Mouse (Mus musculus) heart, embryonic 13.5 days (tissue): ENCODE measurements at regions not wholly inside any gene's neighbourhood (a gene's known extent, or its start where the extent isn't known, plus 50 kb on each side); places are given as distances from the start of the nearest gene placed in this dataset.

Source experiments
- ATAC-seq: fragments of 200-750 bp; cut with Nextera tagmentation; 2 replicates; pipeline ENCODE4 v1.8.0; 2017; ENCODE audit warnings: moderate TSS enrichment; ENCODE audit not compliant: insufficient number of reproducible peaks, low FRiP score, low TSS enrichment; ENCODE audit errors: extremely low read depth
- H3K27ac ChIP-seq: fragments of 300-500 bp; sonication (generic); replicated peaks from 2 replicates; pipeline ENCODE4 v1.5.1; 2015; ENCODE audit warnings: moderate library complexity, mild to moderate bottlenecking, inconsistent platforms
- H3K27me3 ChIP-seq: fragments of 300-500 bp; sonication (generic); replicated peaks from 2 replicates; pipeline ENCODE4 v1.6.1; 2015; ENCODE audit warnings: mild to moderate bottlenecking, inconsistent platforms
- H3K36me3 ChIP-seq: fragments of 300-500 bp; sonication (generic); 2 replicates; pipeline ENCODE4 v1.6.1; 2015; ENCODE audit warnings: mild to moderate bottlenecking, inconsistent platforms
- H3K4me1 ChIP-seq: fragments of 300-500 bp; sonication (generic); 2 replicates; pipeline ENCODE4 v1.6.1; 2015; ENCODE audit warnings: inconsistent platforms
- H3K4me2 ChIP-seq: fragments of 300-500 bp; sonication (generic); 2 replicates; pipeline ENCODE4 v1.6.1; 2015; ENCODE audit warnings: inconsistent platforms, mild to moderate bottlenecking, moderate library complexity
- H3K4me3 ChIP-seq: fragments of 300-500 bp; sonication (generic); 2 replicates; pipeline ENCODE4 v1.5.1; 2015; ENCODE audit warnings: moderate library complexity, mild to moderate bottlenecking, inconsistent platforms
- H3K9ac ChIP-seq: fragments of 300-500 bp; sonication (generic); 2 replicates; pipeline ENCODE4 v1.6.1; 2015; ENCODE audit warnings: inconsistent platforms, mild to moderate bottlenecking, moderate library complexity
- H3K9me3 ChIP-seq: fragments of 300-500 bp; sonication (generic); 2 replicates; pipeline ENCODE4 v1.6.1; 2016; ENCODE audit warnings: inconsistent platforms
- WGBS: fragments of 180-500 bp; shearing (Covaris S2); methylation state at CpG from one replicate; pipeline ENCODE4 v1.1.7; 2015; ENCODE audit warnings: mixed read lengths; 5-methylcytosine and 5-hydroxymethylcytosine counted together

GRCm38 (mm10) chr5:43424551-43425257 is 90.6 kb upstream of the C1qtnf7 start:
- no peaks in the 10 kb centered on the region for H3K27me3 ChIP-seq
- H3K36me3 ChIP-seq = no peaks in the 10 kb centered on the region
- ATAC-seq = no peak

GRCm38 (mm10) chr5:43433337-43433736 is 82.0 kb upstream of the C1qtnf7 start:
- 57% methylated on average over 2 of the region's 2 CpGs for WGBS
- Histone ChIP-seq H3K9me3 (no peaks in the 10 kb centered on the region), H3K4me1 (no peaks in the 10 kb centered on the region), H3K9ac (no peak overlapping the region), H3K4me3 (no peak overlapping the region), H3K27me3 (no peaks in the 10 kb centered on the region), H3K4me2 (no peak overlapping the region), H3K27ac (no peak overlapping the region), H3K36me3 (no peaks in the 10 kb centered on the region)
- ATAC-seq = no peak

More at GRCm38 (mm10) chr5:43424551-43425257, 90.6 kb upstream of the C1qtnf7 start:
- Histone ChIP-seq H3K9ac (no peak overlapping the region), H3K4me1 (no peaks in the 10 kb centered on the region), H3K4me3 (no peak overlapping the region), H3K4me2 (no peak overlapping the region), H3K9me3 (no peaks in the 10 kb centered on the region), H3K27ac (no peak overlapping the region)
- 62% methylated on average over 9 of the region's 9 CpGs for WGBS

- no peak overlapping the region for H3K4me2 ChIP-seq
- no peak for ATAC-seq
- no peak overlapping the region for H3K27ac ChIP-seq
- H3K4me1 ChIP-seq = no peaks in the 10 kb centered on the region
- WGBS = 63% methylated on average over 2 of the region's 2 CpGs
- no peak overlapping the region for H3K4me3 ChIP-seq
- no peak overlapping the region for H3K9ac ChIP-seq
- H3K9me3 ChIP-seq = no peaks in the 10 kb centered on the region
- H3K27me3 ChIP-seq = no peaks in the 10 kb centered on the region
- H3K36me3 ChIP-seq = no peaks in the 10 kb centered on the region
These were observed 76.1 kb upstream of the C1qtnf7 start for GRCm38 (mm10) chr5:43439191-43439590.

- WGBS = 53% methylated on average over 3 of the region's 3 CpGs
- H3K9ac ChIP-seq = no peak overlapping the region
These were observed 74.0 kb upstream of the C1qtnf7 start for GRCm38 (mm10) chr5:43441306-43441705.

GRCm38 (mm10) chr5:43444582-43445214 is 70.6 kb upstream of the C1qtnf7 start:
- Histone ChIP-seq H3K4me2 (no peak overlapping the region), H3K4me3 (no peak overlapping the region), H3K9ac (no peak overlapping the region), H3K27me3 (no peaks in the 10 kb centered on the region), H3K9me3 (no peaks in the 10 kb centered on the region), H3K27ac (no peak overlapping the region), H3K36me3 (no peaks in the 10 kb centered on the region), H3K4me1 (no peaks in the 10 kb centered on the region)
- WGBS = 59% methylated on average over 3 of the region's 3 CpGs
- no peak for ATAC-seq

More at GRCm38 (mm10) chr5:43441306-43441705, 74.0 kb upstream of the C1qtnf7 start:
- Histone ChIP-seq H3K27ac (no peak overlapping the region), H3K4me3 (no peak overlapping the region), H3K4me2 (no peak overlapping the region), H3K4me1 (no peaks in the 10 kb centered on the region), H3K36me3 (no peaks in the 10 kb centered on the region), H3K27me3 (no peaks in the 10 kb centered on the region), H3K9me3 (no peaks in the 10 kb centered on the region)
- no peak for ATAC-seq

- H3K9ac ChIP-seq = no peak overlapping the region
- no peak overlapping the region for H3K4me2 ChIP-seq
- H3K4me3 ChIP-seq = no peak overlapping the region
- no peak for ATAC-seq
- H3K36me3 ChIP-seq = no peaks in the 10 kb centered on the region
- no peak overlapping the region for H3K27ac ChIP-seq
- H3K9me3 ChIP-seq = no peaks in the 10 kb centered on the region
- H3K4me1 ChIP-seq = no peaks in the 10 kb centered on the region
- H3K27me3 ChIP-seq = no peaks in the 10 kb centered on the region
These were observed 69.7 kb upstream of the C1qtnf7 start for GRCm38 (mm10) chr5:43445620-43446019.

- Histone ChIP-seq H3K4me1 (no peaks in the 10 kb centered on the region), H3K9ac (no peak overlapping the region), H3K4me3 (no peak overlapping the region), H3K36me3 (no peaks in the 10 kb centered on the region), H3K27ac (no peak overlapping the region), H3K9me3 (no peaks in the 10 kb centered on the region), H3K4me2 (no peak overlapping the region), H3K27me3 (no peaks in the 10 kb centered on the region)
- no peak for ATAC-seq
These were observed 69.0 kb upstream of the C1qtnf7 start for GRCm38 (mm10) chr5:43446295-43446694.

GRCm38 (mm10) chr5:43456018-43456417 is 59.3 kb upstream of the C1qtnf7 start:
- H3K27me3 ChIP-seq = no peaks in the 10 kb centered on the region
- no peak overlapping the region for H3K9ac ChIP-seq
- H3K4me3 ChIP-seq = no peak overlapping the region
- peak overlapping the region; percentile 32; the same call in 1 of the 2 replicates for H3K27ac ChIP-seq
- H3K36me3 ChIP-seq = no peaks in the 10 kb centered on the region
- peaks cover 19% of the 10 kb centered on the region for H3K4me1 ChIP-seq
- H3K4me2 ChIP-seq = no peak overlapping the region
- ATAC-seq = peak; percentile 51; the same call in 1 of the 2 replicates
- WGBS = 20% methylated on average over 3 of the region's 3 CpGs
- H3K9me3 ChIP-seq = no peaks in the 10 kb centered on the region

GRCm38 (mm10) chr5:43457725-43458124 is 57.6 kb upstream of the C1qtnf7 start:
- H3K4me1 ChIP-seq = peaks cover 19% of the 10 kb centered on the region
- H3K4me2 ChIP-seq = no peak overlapping the region
- 75% methylated on average over 7 of the region's 7 CpGs for WGBS
- no peak for ATAC-seq
- H3K36me3 ChIP-seq = no peaks in the 10 kb centered on the region
- no peaks in the 10 kb centered on the region for H3K9me3 ChIP-seq
- H3K9ac ChIP-seq = no peak overlapping the region
- no peak overlapping the region for H3K4me3 ChIP-seq
- H3K27ac ChIP-seq = no peak overlapping the region
- no peaks in the 10 kb centered on the region for H3K27me3 ChIP-seq

GRCm38 (mm10) chr5:43461987-43462715 is 53.2 kb upstream of the C1qtnf7 start:
- no peaks in the 10 kb centered on the region for H3K36me3 ChIP-seq
- H3K27me3 ChIP-seq = no peaks in the 10 kb centered on the region
- no peak overlapping the region for H3K4me2 ChIP-seq
- no peak overlapping the region for H3K4me3 ChIP-seq
- H3K9ac ChIP-seq = no peak overlapping the region
- 70% methylated on average over 1 of the region's 1 CpGs for WGBS
- no peaks in the 10 kb centered on the region for H3K9me3 ChIP-seq
- H3K4me1 ChIP-seq = peaks cover 3% of the 10 kb centered on the region; the same call in 1 of the 2 replicates
- ATAC-seq = no peak
- no peak overlapping the region for H3K27ac ChIP-seq
